Mouse (Mus musculus): ENCODE data around the gene Gstt2.

DNA sequence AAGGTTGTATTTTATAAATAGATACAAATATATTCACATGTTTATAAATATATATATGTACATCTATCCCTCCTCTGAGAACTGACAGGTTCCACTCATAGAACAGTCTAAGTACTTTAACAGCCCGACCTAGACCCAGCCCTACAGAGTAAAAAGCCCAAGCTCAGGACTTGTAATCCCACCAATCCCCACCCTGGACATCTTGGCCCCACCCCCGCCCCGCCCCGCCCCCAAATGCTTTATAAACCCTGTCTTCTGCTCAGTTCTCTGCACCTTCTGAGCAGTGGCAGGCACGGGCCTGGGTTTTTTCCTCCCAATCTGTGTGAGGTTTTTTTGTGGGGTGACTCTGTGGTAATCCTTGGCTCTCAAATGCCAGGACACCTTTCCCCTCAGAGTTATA, 16.9 kb upstream of the Gstt2 start:
- no peak for TF ChIP-seq EP300 (IDR thresholded peaks at IDR 0.05; ENCODE audit: insufficient read depth, low read depth, low read length)
- TF ChIP-seq CTCF (IDR thresholded peaks at IDR 0.05; ENCODE audit: low read depth, low read length) = no peak
- no peak for TF ChIP-seq POLR2A (IDR thresholded peaks at IDR 0.05; ENCODE audit: insufficient read depth, low read length)

All from ES-Bruce4 (cell line).